Mouse (Mus musculus): ENCODE measurements around the gene Uvrag. TPM values are rescaled to one million over a fixed set of nuclear protein-coding genes. Genes with fewer than 3 reads are reported as not detected.

The Uvrag gene
- polyA plus RNA-seq, 1 experiment, result 74.6 TPM

- TF ChIP-seq CTCF (IDR thresholded peaks at IDR 0.05; ENCODE audit: borderline replicate concordance, control insufficient read depth, extremely low read depth, insufficient read depth, low read length, poor library complexity), result no peak
- TF ChIP-seq POLR2A (IDR thresholded peaks at IDR 0.05; ENCODE audit: control insufficient read depth, extremely low read depth, insufficient read depth, low read length, poor library complexity), result no peak
- Histone ChIP-seq H3K27me3 (ENCODE audit: control insufficient read depth, insufficient read depth, low read length) (no peaks in the 10 kb centered on the region), H3K27ac (ENCODE audit: control insufficient read depth, insufficient read depth, low read length) (no peak overlapping the region), H3K4me3 (ENCODE audit: control insufficient read depth, insufficient read depth, low read length) (no peak overlapping the region), H3K36me3 (ENCODE audit: control insufficient read depth, insufficient read depth, low read length) (no peaks in the 10 kb centered on the region; the same call in 1 of the 2 replicates), H3K4me1 (replicated peaks; ENCODE audit: control insufficient read depth, insufficient read depth, low read length) (no peaks in the 10 kb centered on the region)
- DNase-seq, result no peak
- 96% methylated on average over 4 of the region's 4 CpGs for WGBS
These were observed 233.5 kb downstream of the Uvrag start for GRCm38 (mm10) chr7:98907476-98907875.

GRCm38 (mm10) chr7:98904659-98905362 is 236.1 kb downstream of the Uvrag start:
- Histone ChIP-seq H3K4me1 (replicated peaks; ENCODE audit: control insufficient read depth, insufficient read depth, low read length) (no peaks in the 10 kb centered on the region), H3K27me3 (ENCODE audit: control insufficient read depth, insufficient read depth, low read length) (no peaks in the 10 kb centered on the region), H3K36me3 (ENCODE audit: control insufficient read depth, insufficient read depth, low read length) (no peaks in the 10 kb centered on the region; the same call in 1 of the 2 replicates), H3K27ac (ENCODE audit: control insufficient read depth, insufficient read depth, low read length) (no peak overlapping the region), H3K4me3 (ENCODE audit: control insufficient read depth, insufficient read depth, low read length) (no peak overlapping the region)
- WGBS, result 95% methylated on average over 21 of the region's 21 CpGs
- TF ChIP-seq POLR2A (IDR thresholded peaks at IDR 0.05; ENCODE audit: control insufficient read depth, extremely low read depth, insufficient read depth, low read length, poor library complexity), result no peak
- no peak for TF ChIP-seq CTCF (IDR thresholded peaks at IDR 0.05; ENCODE audit: borderline replicate concordance, control insufficient read depth, extremely low read depth, insufficient read depth, low read length, poor library complexity)
- DNase-seq, result no peak

GRCm38 (mm10) chr7:98903884-98904283 is 237.1 kb downstream of the Uvrag start:
- DNase-seq, result no peak
- Histone ChIP-seq H3K27me3 (ENCODE audit: control insufficient read depth, insufficient read depth, low read length) (no peaks in the 10 kb centered on the region), H3K36me3 (ENCODE audit: control insufficient read depth, insufficient read depth, low read length) (no peaks in the 10 kb centered on the region; the same call in 1 of the 2 replicates), H3K27ac (ENCODE audit: control insufficient read depth, insufficient read depth, low read length) (no peak overlapping the region), H3K4me1 (replicated peaks; ENCODE audit: control insufficient read depth, insufficient read depth, low read length) (no peaks in the 10 kb centered on the region), H3K4me3 (ENCODE audit: control insufficient read depth, insufficient read depth, low read length) (no peak overlapping the region)
- WGBS, result 89% methylated on average over 5 of the region's 5 CpGs
- TF ChIP-seq CTCF (IDR thresholded peaks at IDR 0.05; ENCODE audit: borderline replicate concordance, control insufficient read depth, extremely low read depth, insufficient read depth, low read length, poor library complexity) (no peak), POLR2A (IDR thresholded peaks at IDR 0.05; ENCODE audit: control insufficient read depth, extremely low read depth, insufficient read depth, low read length, poor library complexity) (no peak)

- Histone ChIP-seq H3K4me1 (replicated peaks; ENCODE audit: control insufficient read depth, insufficient read depth, low read length) (no peaks in the 10 kb centered on the region), H3K27ac (ENCODE audit: control insufficient read depth, insufficient read depth, low read length) (no peak overlapping the region), H3K4me3 (ENCODE audit: control insufficient read depth, insufficient read depth, low read length) (no peak overlapping the region), H3K27me3 (ENCODE audit: control insufficient read depth, insufficient read depth, low read length) (no peaks in the 10 kb centered on the region), H3K36me3 (ENCODE audit: control insufficient read depth, insufficient read depth, low read length) (no peaks in the 10 kb centered on the region; the same call in 1 of the 2 replicates)
- 0 out of 2 replicates have a peak, but pooled peaks have one; percentile 21 for TF ChIP-seq CTCF (IDR thresholded peaks at IDR 0.05; ENCODE audit: borderline replicate concordance, control insufficient read depth, extremely low read depth, insufficient read depth, low read length, poor library complexity)
- TF ChIP-seq POLR2A (IDR thresholded peaks at IDR 0.05; ENCODE audit: control insufficient read depth, extremely low read depth, insufficient read depth, low read length, poor library complexity), result no peak
- DNase-seq, result peak; percentile 13
- 100% methylated on average over 1 of the region's 1 CpGs for WGBS
These were observed 239.8 kb downstream of the Uvrag start for GRCm38 (mm10) chr7:98901120-98901519.

GRCm38 (mm10) chr7:98899815-98900214 is 241.1 kb downstream of the Uvrag start:
- no peaks in the 10 kb centered on the region for H3K36me3 ChIP-seq (ENCODE audit: control insufficient read depth, insufficient read depth, low read length)
- no peak for TF ChIP-seq POLR2A (IDR thresholded peaks at IDR 0.05; ENCODE audit: control insufficient read depth, extremely low read depth, insufficient read depth, low read length, poor library complexity)
- no peak for TF ChIP-seq CTCF (IDR thresholded peaks at IDR 0.05; ENCODE audit: borderline replicate concordance, control insufficient read depth, extremely low read depth, insufficient read depth, low read length, poor library complexity)
- H3K4me1 ChIP-seq (replicated peaks; ENCODE audit: control insufficient read depth, insufficient read depth, low read length), result peaks cover 7% of the 10 kb centered on the region
- no peak overlapping the region for H3K27ac ChIP-seq (ENCODE audit: control insufficient read depth, insufficient read depth, low read length)
- no peak for DNase-seq
- H3K27me3 ChIP-seq (ENCODE audit: control insufficient read depth, insufficient read depth, low read length), result no peaks in the 10 kb centered on the region
- whole genome bisulfite sequencing, result 85% methylated on average over 4 of the region's 4 CpGs
- H3K4me3 ChIP-seq (ENCODE audit: control insufficient read depth, insufficient read depth, low read length), result no peak overlapping the region

- Histone ChIP-seq H3K27ac (ENCODE audit: control insufficient read depth, insufficient read depth, low read length) (no peak overlapping the region), H3K36me3 (ENCODE audit: control insufficient read depth, insufficient read depth, low read length) (no peaks in the 10 kb centered on the region), H3K4me3 (ENCODE audit: control insufficient read depth, insufficient read depth, low read length) (no peak overlapping the region), H3K4me1 (replicated peaks; ENCODE audit: control insufficient read depth, insufficient read depth, low read length) (peaks cover 7% of the 10 kb centered on the region), H3K27me3 (ENCODE audit: control insufficient read depth, insufficient read depth, low read length) (no peaks in the 10 kb centered on the region)
- 98% methylated on average over 8 of the region's 8 CpGs for WGBS
- no peak for DNase-seq
- no peak for TF ChIP-seq CTCF (IDR thresholded peaks at IDR 0.05; ENCODE audit: borderline replicate concordance, control insufficient read depth, extremely low read depth, insufficient read depth, low read length, poor library complexity)
These were observed 243.6 kb downstream of the Uvrag start for GRCm38 (mm10) chr7:98897323-98897722.

All from thymus, adult 2 months (tissue).